Mouse (Mus musculus) cerebellum, adult 2 months (tissue): ENCODE measurements around the gene Prss53.
A peak's percentile ranks its signal among the peaks of the same experiment; 100 is the strongest.

Experiments
- CTCF ChIP-seq: fragments of 200-500 bp; IDR thresholded peaks from 2 replicates; pipeline ENCODE4 v1.5.1; 2011; ENCODE audit warnings: low read depth, mild to moderate bottlenecking, control low read depth, low read length, moderate library complexity, borderline replicate concordance; ENCODE audit not compliant: insufficient read depth
- POLR2A ChIP-seq: fragments of 200-500 bp; IDR thresholded peaks from 2 replicates; pipeline ENCODE4 v1.6.1; 2011; ENCODE audit warnings: low read length, control low read depth, borderline replicate concordance; ENCODE audit not compliant: insufficient read depth

DNA sequence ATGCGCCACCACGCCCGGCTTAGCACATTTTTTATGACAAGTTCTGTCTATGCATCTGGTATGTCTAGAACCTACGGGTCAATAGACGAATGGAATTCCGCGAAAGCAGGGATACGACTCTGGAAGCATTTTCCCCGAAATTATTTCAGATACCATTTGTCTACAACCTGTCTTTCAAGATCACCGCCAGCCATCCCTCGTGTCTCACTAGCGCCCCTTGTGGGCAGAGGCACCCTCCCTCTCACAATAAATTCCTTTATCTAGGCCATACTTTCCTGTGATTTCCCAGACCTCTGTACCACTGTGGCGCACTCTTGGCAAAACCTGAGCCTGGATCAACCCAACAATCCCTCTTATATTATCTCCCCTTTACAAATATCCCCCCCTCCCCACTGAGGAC lies 5.6 kb upstream of the Prss53 start:
- TF ChIP-seq CTCF (peak; percentile 78), POLR2A (no peak)
